Mouse (Mus musculus) forebrain, embryonic 16.5 days (tissue): ENCODE measurements around the gene Aak1. TPM values are rescaled to one million over a fixed set of nuclear protein-coding genes. Genes with fewer than 3 reads are reported as not detected.

Experiments
- ATAC-seq: fragments of 200-750 bp; cut with Nextera tagmentation; 2 replicates; pipeline ENCODE4 v1.8.0; 2017; ENCODE audit warnings: mild to moderate bottlenecking, moderate library complexity
- H3K27ac ChIP-seq: fragments of 300-500 bp; sonication (generic); 2 replicates; pipeline ENCODE4 v1.5.1; 2014; ENCODE audit warnings: low read length, control low read depth
- H3K27me3 ChIP-seq: fragments of 300-500 bp; sonication (generic); replicated peaks from 2 replicates; pipeline ENCODE4 v1.6.1; 2014; ENCODE audit warnings: low read length; ENCODE audit not compliant: control insufficient read depth, insufficient read depth
- H3K36me3 ChIP-seq: fragments of 300-500 bp; sonication (generic); 2 replicates; pipeline ENCODE4 v1.6.1; 2014; ENCODE audit not compliant: control insufficient read depth, insufficient read depth
- H3K4me1 ChIP-seq: fragments of 300-500 bp; sonication (generic); replicated peaks from 2 replicates; pipeline ENCODE4 v1.6.1; 2014; ENCODE audit warnings: low read length; ENCODE audit not compliant: control insufficient read depth, insufficient read depth
- H3K4me2 ChIP-seq: fragments of 300-500 bp; sonication (generic); 2 replicates; pipeline ENCODE4 v1.6.1; 2014; ENCODE audit warnings: mild to moderate bottlenecking, low read length, control low read depth
- H3K4me3 ChIP-seq: fragments of 300-500 bp; sonication (generic); replicated peaks from 2 replicates; pipeline ENCODE4 v1.5.1; 2014; ENCODE audit warnings: mild to moderate bottlenecking, low read length, control low read depth
- H3K9ac ChIP-seq: fragments of 300-500 bp; sonication (generic); replicated peaks from 2 replicates; pipeline ENCODE4 v1.6.1; 2014; ENCODE audit warnings: low read depth, low read length, control low read depth
- H3K9me3 ChIP-seq: fragments of 300-500 bp; sonication (generic); 2 replicates; pipeline ENCODE4 v1.6.1; 2016; ENCODE audit warnings: low read length; ENCODE audit not compliant: control insufficient read depth
- WGBS: fragments of 180-500 bp; shearing (Covaris S2); extraction: QIAGEN DNeasy Blood & Tissue Kit; methylation state at CpG from one replicate; pipeline ENCODE4 v1.1.7; 2014; 5-methylcytosine and 5-hydroxymethylcytosine counted together
- polyA plus RNA-seq: library from polyadenylated mRNA; unstranded; fragments of >200 nt; fragmentation: Nextera tagmentation; extraction: Ambion mirVana; gene quantifications from 2 replicates; pipeline ENCODE4 v1.2.1, GENCODE M21; 2015

Aak1 gene
- polyA plus RNA-seq, 1 experiment from 2014 or later: 36.8 TPM

- no peak overlapping the region for H3K4me2 ChIP-seq
- no peak for ATAC-seq
Measured at GRCm38 (mm10) chr6:86897520-86897919, 48.2 kb downstream of the Aak1 start.

GRCm38 (mm10) chr6:86899053-86899452 lies 49.7 kb downstream of the Aak1 start:
- H3K4me2 ChIP-seq: no peak overlapping the region
- no peaks in the 10 kb centered on the region for H3K27me3 ChIP-seq
- 49% methylated on average over 3 of the region's 3 CpGs for WGBS
- no peaks in the 10 kb centered on the region for H3K4me1 ChIP-seq
- H3K4me3 ChIP-seq: no peak overlapping the region
- H3K27ac ChIP-seq: no peak overlapping the region
- H3K9ac ChIP-seq: no peak overlapping the region
- no peak for ATAC-seq
- H3K9me3 ChIP-seq: no peaks in the 10 kb centered on the region; the same call in 1 of the 2 replicates
- H3K36me3 ChIP-seq: no peaks in the 10 kb centered on the region

More at GRCm38 (mm10) chr6:86897520-86897919, 48.2 kb downstream of the Aak1 start:
- Histone ChIP-seq H3K4me3 (no peak overlapping the region), H3K27me3 (no peaks in the 10 kb centered on the region), H3K36me3 (no peaks in the 10 kb centered on the region), H3K9ac (no peak overlapping the region), H3K27ac (no peak overlapping the region), H3K4me1 (no peaks in the 10 kb centered on the region), H3K9me3 (no peaks in the 10 kb centered on the region)
- WGBS: 91% methylated on average over 6 of the region's 6 CpGs

- Histone ChIP-seq H3K4me3 (no peak overlapping the region), H3K9ac (no peak overlapping the region), H3K9me3 (no peaks in the 10 kb centered on the region; the same call in 1 of the 2 replicates), H3K4me1 (no peaks in the 10 kb centered on the region), H3K4me2 (no peak overlapping the region), H3K36me3 (no peaks in the 10 kb centered on the region), H3K27ac (no peak overlapping the region), H3K27me3 (no peaks in the 10 kb centered on the region)
- ATAC-seq: no peak
- WGBS: 91% methylated on average over 2 of the region's 3 CpGs
Measured at GRCm38 (mm10) chr6:86899965-86900364, 50.6 kb downstream of the Aak1 start.

GRCm38 (mm10) chr6:86900546-86900945 lies 51.2 kb downstream of the Aak1 start:
- H3K4me2 ChIP-seq: no peak overlapping the region
- ATAC-seq: no peak
- no peak overlapping the region for H3K9ac ChIP-seq
- no peaks in the 10 kb centered on the region for H3K36me3 ChIP-seq
- no peak overlapping the region for H3K27ac ChIP-seq
- no peaks in the 10 kb centered on the region for H3K4me1 ChIP-seq
- H3K27me3 ChIP-seq: no peaks in the 10 kb centered on the region
- 93% methylated on average over 3 of the region's 3 CpGs for WGBS
- no peak overlapping the region for H3K4me3 ChIP-seq
- H3K9me3 ChIP-seq: no peaks in the 10 kb centered on the region; the same call in 1 of the 2 replicates

GRCm38 (mm10) chr6:86905500-86905899 lies 56.2 kb downstream of the Aak1 start:
- Histone ChIP-seq H3K4me2 (no peak overlapping the region), H3K4me1 (no peaks in the 10 kb centered on the region), H3K27ac (no peak overlapping the region), H3K27me3 (no peaks in the 10 kb centered on the region), H3K4me3 (no peak overlapping the region), H3K36me3 (no peaks in the 10 kb centered on the region), H3K9ac (no peak overlapping the region), H3K9me3 (no peaks in the 10 kb centered on the region; the same call in 1 of the 2 replicates)
- WGBS: 90% methylated on average over 2 of the region's 2 CpGs
- ATAC-seq: no peak

- Histone ChIP-seq H3K27ac (no peak overlapping the region), H3K9ac (no peak overlapping the region), H3K4me1 (no peaks in the 10 kb centered on the region), H3K4me3 (no peak overlapping the region), H3K9me3 (no peaks in the 10 kb centered on the region; the same call in 1 of the 2 replicates), H3K27me3 (no peaks in the 10 kb centered on the region), H3K36me3 (no peaks in the 10 kb centered on the region), H3K4me2 (no peak overlapping the region)
- WGBS: 95% methylated on average over 2 of the region's 2 CpGs
- ATAC-seq: no peak
Measured at GRCm38 (mm10) chr6:86907191-86907590, 57.9 kb downstream of the Aak1 start.

GRCm38 (mm10) chr6:86908561-86909150 lies 59.3 kb downstream of the Aak1 start:
- Histone ChIP-seq H3K4me1 (no peaks in the 10 kb centered on the region), H3K36me3 (no peaks in the 10 kb centered on the region), H3K27ac (no peak overlapping the region), H3K9me3 (no peaks in the 10 kb centered on the region), H3K9ac (no peak overlapping the region), H3K27me3 (no peaks in the 10 kb centered on the region), H3K4me2 (no peak overlapping the region), H3K4me3 (no peak overlapping the region)
- WGBS: 59% methylated on average over 5 of the region's 5 CpGs
- no peak for ATAC-seq

GRCm38 (mm10) chr6:86909881-86910280 lies 60.6 kb downstream of the Aak1 start:
- WGBS: 81% methylated on average over 7 of the region's 7 CpGs
- H3K9me3 ChIP-seq: no peaks in the 10 kb centered on the region
- H3K4me3 ChIP-seq: no peak overlapping the region
- ATAC-seq: no peak
- H3K27me3 ChIP-seq: no peaks in the 10 kb centered on the region
- no peaks in the 10 kb centered on the region for H3K36me3 ChIP-seq
- no peak overlapping the region for H3K27ac ChIP-seq
- no peak overlapping the region for H3K9ac ChIP-seq
- no peak overlapping the region for H3K4me2 ChIP-seq
- H3K4me1 ChIP-seq: no peaks in the 10 kb centered on the region

GRCm38 (mm10) chr6:86916157-86916820 lies 67.0 kb downstream of the Aak1 start:
- Histone ChIP-seq H3K4me1 (peaks cover 8% of the 10 kb centered on the region), H3K27ac (no peak overlapping the region), H3K27me3 (no peaks in the 10 kb centered on the region), H3K9ac (no peak overlapping the region), H3K4me2 (no peak overlapping the region), H3K4me3 (no peak overlapping the region), H3K9me3 (no peaks in the 10 kb centered on the region), H3K36me3 (no peaks in the 10 kb centered on the region)
- WGBS: 80% methylated on average over 5 of the region's 5 CpGs
- ATAC-seq: no peak
